Mouse (Mus musculus): ENCODE data around the gene Tgm2. TPM values are rescaled to one million over a fixed set of nuclear protein-coding genes. Genes with fewer than 3 reads are reported as not detected.

Gene Tgm2
- polyA plus RNA-seq, 1 experiment from 2014 or later, result 56.0 TPM

Other genes starting within 250 kb of the Tgm2 start
- gene Vstm2l, start 231.8 kb downstream of the Tgm2 start, polyA plus RNA-seq (2014; fragmentation: Nextera tagmentation; extraction: Ambion mirVana), result 0.17 and 0.49 TPM in 2 replicates
- gene Tti1, start 118.0 kb downstream of the Tgm2 start, polyA plus RNA-seq (2014; fragmentation: Nextera tagmentation; extraction: Ambion mirVana), result 21.1 and 21.8 TPM in 2 replicates
- gene Rprd1b, start 117.9 kb downstream of the Tgm2 start, polyA plus RNA-seq (2014; fragmentation: Nextera tagmentation; extraction: Ambion mirVana), result 54.5 and 57.0 TPM in 2 replicates
- gene D630003M21Rik, start 82.8 kb upstream of the Tgm2 start, polyA plus RNA-seq (2014; fragmentation: Nextera tagmentation; extraction: Ambion mirVana), result 2.3 and 2.6 TPM in 2 replicates
- not detected in 2 replicates for gene Bpi, start 111.7 kb upstream of the Tgm2 start, polyA plus RNA-seq (2014; fragmentation: Nextera tagmentation; extraction: Ambion mirVana)
- 3.5 and 5.3 TPM in 2 replicates for gene Lbp, start 160.1 kb upstream of the Tgm2 start, polyA plus RNA-seq (2014; fragmentation: Nextera tagmentation; extraction: Ambion mirVana)
- gene Snhg11, start 229.2 kb upstream of the Tgm2 start, polyA plus RNA-seq (2014; fragmentation: Nextera tagmentation; extraction: Ambion mirVana), result 6.5 and 10.0 TPM in 2 replicates

All from stomach, embryonic 14.5 days (tissue).